Mouse (Mus musculus) large intestine, adult 2 months (tissue): ENCODE results near the gene Zfp455. TPM values are rescaled to one million over a fixed set of nuclear protein-coding genes. Genes with fewer than 3 reads are reported as not detected.
"Not testable (repeated sequence)": the region's sequence is repeated elsewhere in the genome, so short reads cannot be mapped to it uniquely, and the experiment has no call there.

Experiments used
- DNase-seq: peaks from one replicate; pipeline ENCODE4 v3.0.0-alpha.2; 2012; ENCODE audit warnings: low read depth, low spot score
- WGBS: fragments of 180-500 bp; shearing (Covaris S2); methylation state at CpG from one replicate; pipeline ENCODE4 v1.1.7; 2018; 5-methylcytosine and 5-hydroxymethylcytosine counted together
- polyA plus RNA-seq: library from polyadenylated mRNA; depleted of rRNA; stranded (reverse); fragments of >200 nt; gene quantifications from 2 replicates; pipeline ENCODE4 v1.2.3, GENCODE M21; 2012; rRNA removed

Zfp455 gene
- polyA plus RNA-seq: 0.21 and 0.32 TPM in 2 replicates

- WGBS: 3% methylated on average over 13 of the region's 13 CpGs
- DNase-seq: peak; percentile 54
These were observed at the start of gene Zfp455 for GRCm38 (mm10) chr13:67194340-67194894. Gene Zfp455, plus strand, starts transcription at chr13:67194506.

GRCm38 (mm10) chr13:67166122-67166521 is 28.2 kb upstream of the Zfp455 start:
- 45% methylated on average over 4 of the region's 4 CpGs for WGBS
- DNase-seq: not testable (repeated sequence)

GRCm38 (mm10) chr13:67172991-67173722 is 21.1 kb upstream of the Zfp455 start, which contains the start of gene Rsl1:
Gene Rsl1, plus strand, starts transcription at chr13:67173182.
- under 1% methylated on average over 17 of the region's 17 CpGs for WGBS
- DNase-seq: peak; percentile 38

GRCm38 (mm10) chr13:67173723-67174055 is 20.6 kb upstream of the Zfp455 start:
- DNase-seq: no peak
- WGBS: 9% methylated on average over 5 of the region's 5 CpGs

GRCm38 (mm10) chr13:67201656-67202055 is 7.3 kb downstream of the Zfp455 start:
- no peak for DNase-seq
- WGBS: 84% methylated on average over 3 of the region's 3 CpGs

GRCm38 (mm10) chr13:67214015-67214607 is 19.8 kb downstream of the Zfp455 start:
- no peak for DNase-seq
- 54% methylated on average over 4 of the region's 4 CpGs for WGBS

Other genes with a start within 250 kb of the Zfp455 start
- 0.16 and 0.17 TPM in 2 replicates for gene Zfp712, start 133.3 kb upstream of the Zfp455 start, polyA plus RNA-seq
- not detected in 2 replicates for gene Zfp708, start 96.5 kb upstream of the Zfp455 start, polyA plus RNA-seq
- gene Gm28557, start 85.9 kb upstream of the Zfp455 start, polyA plus RNA-seq: 2.8 and 3.4 TPM in 2 replicates
- gene Rslcan18, start 78.2 kb upstream of the Zfp455 start, polyA plus RNA-seq: 0.09 and 0.19 TPM in 2 replicates
- 0.16 and 0.26 TPM in 2 replicates for gene Zfp759, start 72.8 kb upstream of the Zfp455 start, polyA plus RNA-seq
- gene Rsl1, start 21.3 kb upstream of the Zfp455 start, polyA plus RNA-seq: 1.4 and 1.7 TPM in 2 replicates
- 0.27 and 0.31 TPM in 2 replicates for gene Zfp458, start 84.0 kb downstream of the Zfp455 start, polyA plus RNA-seq
- gene Zfp457, start 112.0 kb downstream of the Zfp455 start, polyA plus RNA-seq: 0.67 and 0.92 TPM in 2 replicates
- gene Zfp595, start 138.1 kb downstream of the Zfp455 start, polyA plus RNA-seq: 0.71 and 0.99 TPM in 2 replicates
- gene Gm28044, start 166.0 kb downstream of the Zfp455 start, polyA plus RNA-seq: not detected in 2 replicates
- gene Zfp953, start 166.1 kb downstream of the Zfp455 start, polyA plus RNA-seq: 0.38 and 0.42 TPM in 2 replicates
- 0.25 TPM in 1 of 2 replicates, not detected in the other for gene Gm28041, start 181.2 kb downstream of the Zfp455 start, polyA plus RNA-seq
- 0.27 and 0.31 TPM in 2 replicates for gene Zfp456, start 181.3 kb downstream of the Zfp455 start, polyA plus RNA-seq
- 2.8 and 5.0 TPM in 2 replicates for gene Zfp429, start 205.3 kb downstream of the Zfp455 start, polyA plus RNA-seq
- gene Zfp459, start 226.9 kb downstream of the Zfp455 start, polyA plus RNA-seq: 0.49 and 0.74 TPM in 2 replicates